Mouse (Mus musculus) lung, adult 2 months (tissue): Measurements from ENCODE around the gene Robo3.

ENCODE experiments used
- CTCF ChIP-seq: fragments of 200-500 bp; IDR thresholded peaks from 2 replicates; pipeline ENCODE4 v1.5.1; 2011; ENCODE audit warnings: mild to moderate bottlenecking, low read length, control low read depth; ENCODE audit not compliant: insufficient read depth
- POLR2A ChIP-seq: fragments of 200-500 bp; IDR thresholded peaks from 2 replicates; pipeline ENCODE4 v1.6.1; 2011; ENCODE audit warnings: low read depth, mild to moderate bottlenecking, control low read depth, low read length, borderline replicate concordance; ENCODE audit errors: extremely low read depth

DNA sequence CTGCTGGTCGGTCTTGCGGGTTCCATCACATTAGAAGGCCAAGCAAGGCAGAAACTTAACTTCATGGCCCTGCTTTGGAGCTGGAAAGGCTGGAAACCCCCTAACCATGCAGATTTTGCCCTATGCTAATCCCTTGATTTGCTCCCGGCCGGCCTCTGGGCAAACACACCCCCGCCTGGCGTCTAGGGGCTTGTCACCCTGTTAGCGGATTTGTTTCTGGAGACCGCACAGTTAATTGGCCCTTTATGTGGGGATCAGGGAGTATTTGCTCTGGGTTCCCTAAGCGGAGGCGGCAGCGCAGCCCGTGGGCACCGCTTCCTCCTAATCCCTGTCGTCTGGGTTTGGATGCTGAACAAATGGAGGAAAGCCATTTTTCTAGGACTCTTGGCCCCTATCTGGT lies 1.9 kb upstream of the Robo3 start:
- TF ChIP-seq CTCF (no peak), POLR2A (no peak)
